Mouse (Mus musculus): Measurements from ENCODE around the gene Olfr633.
"Not testable (repeated sequence)": the region's sequence is repeated elsewhere in the genome, so short reads cannot be mapped to it uniquely, and the experiment has no call there.

Olfr633 gene

GRCm38 (mm10) chr7:103944137-103944536 lies at the start of gene Olfr633:
Olfr633 (plus strand) TSS chr7:103944437.
- DNase-seq = no peak

GRCm38 (mm10) chr7:103903187-103903586 lies 41.0 kb upstream of the Olfr633 start, which contains the start of gene Olfr65:
Olfr65 (plus strand) TSS chr7:103903487.
- no peak for DNase-seq

- DNase-seq = no peak
Observed at GRCm38 (mm10) chr7:103910047-103910446, 34.2 kb upstream of the Olfr633 start.

- DNase-seq = no peak
Observed at GRCm38 (mm10) chr7:103912969-103913511, 31.2 kb upstream of the Olfr633 start.

- DNase-seq = no peak
Observed at GRCm38 (mm10) chr7:103915338-103915737, 28.9 kb upstream of the Olfr633 start.

- DNase-seq = no peak
Observed at GRCm38 (mm10) chr7:103928525-103928924, 15.7 kb upstream of the Olfr633 start, which contains the start of gene Olfr631. Olfr631 (plus strand) TSS chr7:103928825.

GRCm38 (mm10) chr7:103934264-103934663 lies 10.0 kb upstream of the Olfr633 start, which contains the start of gene Olfr632:
Olfr632 (plus strand) TSS chr7:103934347.
- DNase-seq = no peak

- DNase-seq = peak; percentile 7
Observed at GRCm38 (mm10) chr7:103942730-103943129, 1.5 kb upstream of the Olfr633 start.

GRCm38 (mm10) chr7:103966873-103967272 lies 22.6 kb downstream of the Olfr633 start:
- DNase-seq = not testable (repeated sequence)

GRCm38 (mm10) chr7:103970852-103971251 lies 26.6 kb downstream of the Olfr633 start, which contains the start of gene Olfr635:
Olfr635 (plus strand) TSS chr7:103971152.
- no peak for DNase-seq

- no peak for DNase-seq
Observed at GRCm38 (mm10) chr7:103971782-103972181, 27.5 kb downstream of the Olfr633 start.

- DNase-seq = no peak
Observed at GRCm38 (mm10) chr7:103998446-103998845, 54.2 kb downstream of the Olfr633 start, which contains the start of gene Olfr638. Olfr638 (plus strand) TSS chr7:103998746.

All from right cerebral cortex, postnatal 14 days (tissue).